Mouse (Mus musculus): ENCODE results near the gene Gm40193. TPM values are rescaled to one million over a fixed set of nuclear protein-coding genes. Genes with fewer than 3 reads are reported as not detected.
A peak's percentile ranks its signal among the peaks of the same experiment; 100 is the strongest.

Gm40193 gene
- polyA plus RNA-seq, 1 experiment from 2014 or later, result not detected

DNA sequence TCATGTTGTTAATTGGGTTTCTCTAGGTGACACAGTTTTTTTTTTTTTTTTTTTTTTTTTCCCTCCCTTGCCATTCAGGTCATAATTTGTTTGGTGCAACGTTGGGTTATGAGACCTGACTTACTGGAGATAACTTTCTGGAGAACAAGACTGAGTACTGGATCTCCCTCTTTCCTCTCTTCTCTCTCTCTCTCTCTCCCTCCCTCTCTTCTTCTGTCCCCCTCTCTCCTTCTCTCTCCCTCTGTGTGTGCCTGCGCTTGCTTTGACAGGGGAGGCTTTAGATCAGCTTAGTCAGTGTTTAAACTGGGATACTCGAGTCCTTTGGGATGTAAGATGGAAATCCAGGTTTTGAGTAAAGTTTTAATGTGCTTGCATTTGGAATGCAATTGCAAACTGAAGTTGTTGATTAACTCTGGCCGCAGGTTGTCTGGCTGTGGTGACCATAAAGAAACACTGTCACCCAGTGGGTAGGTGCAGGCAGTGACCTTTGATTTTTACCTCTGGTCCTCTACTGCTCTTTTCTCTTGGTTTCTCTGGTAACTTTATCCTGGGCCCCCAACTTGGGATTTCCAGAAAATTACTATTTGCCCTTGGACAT is 31.6 kb upstream of the Gm40193 start:
- H3K4me1 ChIP-seq, result peaks cover 37% of the 10 kb centered on the region
- H3K9ac ChIP-seq (replicated peaks), result peak overlapping the region; percentile 87; the same call in 1 of the 2 replicates
- peak overlapping the region; percentile 98 for H3K4me2 ChIP-seq (replicated peaks)
- H3K27ac ChIP-seq (replicated peaks), result no peak overlapping the region
- H3K27me3 ChIP-seq, result no peaks in the 10 kb centered on the region
- 42% methylated on average over 4 of the region's 4 CpGs for WGBS
- peak overlapping the region; percentile 91 for H3K4me3 ChIP-seq
- no peaks in the 10 kb centered on the region for H3K9me3 ChIP-seq
- no peak for ATAC-seq (ENCODE audit: low FRiP score, low read depth)
- 0 out of 2 replicates have a peak, but pooled peaks cover 4% of the 10 kb centered on the region for H3K36me3 ChIP-seq

DNA sequence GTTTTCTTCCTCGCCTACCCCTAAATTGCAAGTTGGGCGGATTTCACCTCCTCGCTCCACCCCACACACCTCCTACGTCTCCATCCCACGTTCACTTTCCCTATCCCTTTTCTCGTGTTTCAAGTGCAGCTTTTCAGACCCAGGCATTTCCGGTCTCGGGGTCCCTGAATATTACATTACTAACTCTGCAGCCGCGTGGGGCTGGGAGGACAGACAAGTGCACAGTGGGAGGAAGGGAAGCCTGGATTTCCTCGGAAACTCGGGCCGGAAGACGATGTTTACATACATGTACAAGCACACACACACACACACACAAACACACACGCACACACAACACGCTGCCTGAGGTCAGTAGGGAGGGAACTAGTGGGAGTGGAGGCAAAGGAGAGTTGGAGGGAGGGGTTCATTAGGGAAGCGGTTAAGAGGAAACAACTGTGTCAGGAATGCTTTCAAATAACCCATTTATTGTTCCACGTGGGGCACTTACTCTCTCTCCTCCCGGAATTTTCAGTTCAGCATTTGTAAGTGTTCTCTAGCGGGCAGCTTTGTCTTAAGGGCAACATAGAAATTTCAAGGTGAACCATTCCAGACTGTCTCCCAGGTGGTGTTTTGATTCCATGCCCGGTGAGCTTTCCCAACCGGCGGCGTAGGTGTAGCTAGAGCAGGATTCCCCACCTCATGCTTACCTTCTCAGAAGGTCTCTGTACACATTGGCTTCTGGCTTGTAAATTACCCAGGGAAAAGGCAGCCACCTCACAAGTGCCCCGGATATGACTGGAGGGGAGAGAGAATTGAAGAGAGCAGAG is 30.9 kb upstream of the Gm40193 start:
- peak overlapping the region; percentile 98 for H3K4me2 ChIP-seq (replicated peaks)
- ATAC-seq (ENCODE audit: low FRiP score, low read depth), result no peak
- 5% methylated on average over 25 of the region's 25 CpGs for WGBS

DNA sequence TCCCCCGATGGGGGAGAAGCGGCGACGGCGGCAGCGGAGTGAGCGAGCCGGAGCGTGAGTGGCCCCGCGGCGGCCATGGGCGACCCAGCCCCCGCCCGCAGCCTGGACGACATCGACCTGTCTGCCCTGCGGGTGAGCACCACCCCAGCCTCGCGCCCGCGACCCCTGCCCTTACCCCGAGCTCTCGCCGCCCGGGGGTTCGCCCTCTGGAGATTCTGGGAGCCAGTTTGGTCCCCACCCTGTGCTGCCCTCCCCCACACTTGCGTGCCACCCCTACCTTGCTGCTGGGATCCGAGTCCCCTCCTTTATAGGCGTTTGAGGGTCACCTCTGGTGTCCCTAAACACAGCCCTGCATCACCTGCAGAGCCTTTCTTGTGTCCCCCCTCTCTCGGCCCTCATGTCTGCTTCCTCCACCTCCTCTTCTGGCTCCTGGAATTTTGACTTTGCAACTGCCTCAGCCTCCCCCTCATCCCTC is 30.3 kb upstream of the Gm40193 start:
- WGBS, result 0% methylated on average over 29 of the region's 31 CpGs
- peak overlapping the region; percentile 98 for H3K4me2 ChIP-seq (replicated peaks)
- no peak; the same call in none of the 2 replicates for ATAC-seq (ENCODE audit: low FRiP score, low read depth)
- H3K27ac ChIP-seq (replicated peaks), result peak overlapping the region; percentile 85
- H3K36me3 ChIP-seq, result 0 out of 2 replicates have a peak, but pooled peaks cover 4% of the 10 kb centered on the region
- H3K9me3 ChIP-seq, result no peaks in the 10 kb centered on the region
- H3K27me3 ChIP-seq, result no peaks in the 10 kb centered on the region
- H3K4me3 ChIP-seq, result peak overlapping the region; percentile 91
- H3K4me1 ChIP-seq, result peaks cover 37% of the 10 kb centered on the region
- peak overlapping the region; percentile 87 for H3K9ac ChIP-seq (replicated peaks)

More for the DNA sequence above, 30.9 kb upstream of the Gm40193 start:
- peak overlapping the region; percentile 87 for H3K9ac ChIP-seq (replicated peaks)
- H3K4me3 ChIP-seq, result peak overlapping the region; percentile 91
- H3K27ac ChIP-seq (replicated peaks), result peak overlapping the region; percentile 85
- peaks cover 37% of the 10 kb centered on the region for H3K4me1 ChIP-seq
- H3K27me3 ChIP-seq, result no peaks in the 10 kb centered on the region
- H3K9me3 ChIP-seq, result no peaks in the 10 kb centered on the region
- H3K36me3 ChIP-seq, result 0 out of 2 replicates have a peak, but pooled peaks cover 4% of the 10 kb centered on the region

DNA sequence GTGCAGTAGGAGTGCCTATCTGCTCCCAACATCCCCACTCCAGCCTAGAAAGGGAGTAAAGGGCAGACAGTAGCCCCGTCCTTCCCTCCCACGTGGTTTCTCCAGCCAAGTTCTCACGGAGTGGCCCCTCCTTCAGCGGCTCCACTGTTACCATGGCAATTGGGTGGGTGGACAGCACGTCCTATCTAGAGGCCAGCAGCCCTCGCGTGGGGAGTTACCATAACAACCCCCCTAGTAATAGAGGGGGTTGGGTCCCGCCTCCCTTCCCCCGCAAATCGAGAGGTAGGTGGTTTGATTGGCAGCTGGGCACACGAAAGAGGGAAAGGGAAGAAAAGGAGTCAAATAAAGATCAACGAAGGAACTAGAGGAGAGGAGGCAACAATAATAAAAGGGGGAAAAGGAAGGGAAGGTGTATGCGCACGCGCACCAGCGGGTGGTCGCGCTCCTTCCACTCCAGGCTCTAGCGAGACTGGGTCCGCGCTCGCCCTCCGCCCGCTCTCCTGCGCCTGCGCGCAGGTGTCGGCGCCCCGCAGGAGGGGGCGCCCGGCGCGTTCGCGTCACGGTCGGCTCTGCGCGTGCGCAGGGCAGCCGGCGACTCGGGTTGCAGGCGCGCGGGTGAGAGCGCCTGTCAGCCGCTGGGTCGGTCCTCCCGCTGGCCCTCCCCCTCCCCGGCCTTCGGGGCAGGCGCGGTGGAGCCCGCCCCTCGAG is 29.7 kb upstream of the Gm40193 start, which contains the start of gene Mink1:
Gene Mink1 (plus strand): TSS at position 595 of the 708 bp plus-strand sequence.
- H3K4me3 ChIP-seq, result peak within 1 kb of the TSS; percentile 91
- WGBS, result under 1% methylated on average over 36 of the region's 57 CpGs
- no peaks in the 10 kb centered on the region for H3K9me3 ChIP-seq
- H3K36me3 ChIP-seq, result no peaks in the 10 kb centered on the region
- peak within 1 kb of the TSS; percentile 87 for H3K9ac ChIP-seq (replicated peaks)
- peak; percentile 94 for ATAC-seq (ENCODE audit: low FRiP score, low read depth)
- H3K27ac ChIP-seq (replicated peaks), result peak within 1 kb of the TSS; percentile 85
- H3K27me3 ChIP-seq, result no peaks in the 10 kb centered on the region
- peak within 1 kb of the TSS; percentile 98 for H3K4me2 ChIP-seq (replicated peaks)
- peaks cover 37% of the 10 kb centered on the region for H3K4me1 ChIP-seq

DNA sequence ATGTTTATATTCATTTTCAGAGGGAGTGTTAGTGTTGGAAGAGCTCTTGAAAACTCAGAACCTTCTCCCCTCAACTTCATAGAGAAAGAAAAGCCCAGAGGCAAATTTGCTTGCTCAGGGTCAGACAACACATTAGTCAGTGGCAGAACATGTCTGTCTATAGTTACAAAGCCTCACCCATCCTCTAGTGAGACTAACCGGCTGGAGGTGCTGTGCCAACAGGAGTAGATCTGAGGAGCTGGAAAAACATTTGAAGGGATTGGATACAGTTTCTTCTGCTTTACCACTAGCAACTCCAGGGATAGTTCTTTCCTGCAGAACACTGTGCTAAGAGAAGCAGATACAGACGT is 29.2 kb upstream of the Gm40193 start:
- 0% methylated on average over 2 of the region's 2 CpGs for WGBS
- H3K9me3 ChIP-seq, result no peaks in the 10 kb centered on the region
- peaks cover 37% of the 10 kb centered on the region for H3K4me1 ChIP-seq
- H3K27me3 ChIP-seq, result no peaks in the 10 kb centered on the region
- H3K27ac ChIP-seq (replicated peaks), result peak overlapping the region; percentile 85
- H3K36me3 ChIP-seq, result no peaks in the 10 kb centered on the region
- H3K4me3 ChIP-seq, result peak overlapping the region; percentile 91
- H3K4me2 ChIP-seq (replicated peaks), result peak overlapping the region; percentile 98
- no peak for ATAC-seq (ENCODE audit: low FRiP score, low read depth)
- peak overlapping the region; percentile 87; the same call in 1 of the 2 replicates for H3K9ac ChIP-seq (replicated peaks)

DNA sequence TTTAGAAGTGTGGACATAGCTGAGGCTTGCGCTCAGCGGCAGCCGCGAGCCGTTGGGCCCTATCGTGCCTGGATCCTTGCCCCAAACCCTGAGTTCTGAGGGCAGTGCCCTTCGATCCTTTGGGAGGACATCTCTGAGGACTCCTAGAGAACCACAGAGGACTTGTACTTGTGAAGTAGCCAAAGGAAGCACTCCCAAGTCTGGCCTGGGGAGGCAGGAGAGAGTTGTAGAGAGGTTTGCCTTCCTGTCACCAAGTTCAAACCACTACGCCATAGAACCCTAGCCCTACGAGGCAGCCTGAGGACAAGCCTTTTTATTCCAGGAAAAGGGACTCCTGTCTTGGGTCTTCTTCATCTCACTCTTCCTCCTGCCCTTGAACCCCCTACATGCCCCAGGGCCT is 24.8 kb upstream of the Gm40193 start:
- peaks cover 7% of the 10 kb centered on the region for H3K27me3 ChIP-seq
- 93% methylated on average over 9 of the region's 9 CpGs for WGBS
- H3K9ac ChIP-seq (replicated peaks), result no peak overlapping the region

DNA sequence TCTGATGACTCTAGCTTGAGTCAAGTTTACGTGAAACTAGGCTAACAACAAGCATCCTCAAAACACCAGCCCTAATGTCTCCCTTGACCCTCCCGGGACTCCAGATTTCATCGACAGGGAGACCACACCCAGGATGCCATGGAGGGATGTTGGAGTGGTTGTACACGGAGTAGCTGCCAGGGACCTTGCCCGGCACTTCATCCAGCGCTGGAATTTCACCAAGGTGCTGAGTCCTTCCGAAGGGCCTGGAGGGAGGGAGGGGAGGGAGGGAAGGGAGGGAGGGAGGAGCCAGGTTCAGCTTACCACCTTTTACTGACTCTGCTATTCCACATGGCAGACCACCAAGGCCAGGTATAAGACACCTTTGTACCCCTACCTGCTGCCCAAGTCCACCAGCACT is 21.2 kb upstream of the Gm40193 start:
- Histone ChIP-seq H3K36me3 (no peaks in the 10 kb centered on the region), H3K4me2 (replicated peaks) (no peak overlapping the region), H3K27me3 (peaks cover 7% of the 10 kb centered on the region), H3K4me1 (no peaks in the 10 kb centered on the region), H3K27ac (replicated peaks) (no peak overlapping the region), H3K9me3 (no peaks in the 10 kb centered on the region), H3K4me3 (no peak overlapping the region), H3K9ac (replicated peaks) (no peak overlapping the region)
- no peak for ATAC-seq (ENCODE audit: low FRiP score, low read depth)
- WGBS, result 32% methylated on average over 7 of the region's 7 CpGs

More for the DNA sequence above, 24.8 kb upstream of the Gm40193 start:
- no peak overlapping the region for H3K4me2 ChIP-seq (replicated peaks)
- H3K36me3 ChIP-seq, result no peaks in the 10 kb centered on the region
- no peaks in the 10 kb centered on the region for H3K9me3 ChIP-seq
- H3K4me1 ChIP-seq, result peaks cover 7% of the 10 kb centered on the region
- ATAC-seq (ENCODE audit: low FRiP score, low read depth), result no peak
- H3K4me3 ChIP-seq, result no peak overlapping the region
- H3K27ac ChIP-seq (replicated peaks), result no peak overlapping the region

DNA sequence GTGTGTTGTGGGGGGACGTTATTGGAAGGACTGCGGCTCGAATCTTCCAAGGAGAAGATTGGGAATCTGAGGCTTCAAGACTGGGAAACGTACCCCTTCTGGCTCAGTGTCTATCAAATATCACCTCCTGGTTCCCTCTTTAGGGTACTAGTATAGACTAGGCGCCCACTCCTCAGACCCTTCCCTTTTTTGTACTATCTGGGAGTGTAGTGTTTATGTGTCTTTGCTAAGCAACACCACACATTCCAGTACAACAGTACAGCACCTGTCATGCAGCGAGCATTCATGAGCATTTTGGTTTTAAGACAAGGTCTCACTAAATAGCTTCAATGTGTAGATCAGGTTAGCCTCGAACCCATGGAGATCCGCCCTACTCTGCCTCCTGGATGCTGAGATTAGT is 18.8 kb upstream of the Gm40193 start:
- 88% methylated on average over 8 of the region's 8 CpGs for WGBS

DNA sequence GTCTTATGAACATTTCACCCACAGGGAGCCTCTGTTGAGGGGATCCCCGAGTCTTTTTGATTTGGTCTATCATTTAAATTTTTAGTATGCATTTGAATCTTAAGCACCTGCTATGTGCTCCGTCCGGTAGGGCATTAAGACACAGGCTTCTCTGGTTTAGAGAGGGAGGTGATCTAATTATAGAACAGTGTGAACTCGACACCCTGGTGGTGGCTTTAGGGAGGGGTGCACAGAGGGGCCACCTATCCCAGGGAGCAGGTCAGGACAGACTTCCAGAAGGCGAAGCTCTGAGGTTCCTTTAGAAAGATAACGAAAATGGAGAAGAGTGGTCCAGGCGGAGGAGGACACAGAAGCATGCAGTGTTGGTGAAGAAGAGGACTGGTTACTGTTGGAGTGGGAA is 11.8 kb upstream of the Gm40193 start:
- Histone ChIP-seq H3K27ac (replicated peaks) (no peak overlapping the region), H3K4me1 (0 out of 2 replicates have a peak, but pooled peaks cover 8% of the 10 kb centered on the region), H3K4me2 (replicated peaks) (no peak overlapping the region), H3K27me3 (peaks cover 33% of the 10 kb centered on the region), H3K9ac (replicated peaks) (no peak overlapping the region), H3K4me3 (no peak overlapping the region), H3K9me3 (no peaks in the 10 kb centered on the region), H3K36me3 (no peaks in the 10 kb centered on the region)
- WGBS, result 77% methylated on average over 7 of the region's 7 CpGs
- no peak for ATAC-seq (ENCODE audit: low FRiP score, low read depth)

More for the DNA sequence above, 18.8 kb upstream of the Gm40193 start:
- no peaks in the 10 kb centered on the region for H3K36me3 ChIP-seq
- H3K9ac ChIP-seq (replicated peaks), result no peak overlapping the region
- H3K9me3 ChIP-seq, result no peaks in the 10 kb centered on the region
- H3K4me2 ChIP-seq (replicated peaks), result no peak overlapping the region
- no peak overlapping the region for H3K4me3 ChIP-seq
- no peaks in the 10 kb centered on the region for H3K4me1 ChIP-seq
- H3K27ac ChIP-seq (replicated peaks), result no peak overlapping the region
- ATAC-seq (ENCODE audit: low FRiP score, low read depth), result no peak
- H3K27me3 ChIP-seq, result peaks cover 7% of the 10 kb centered on the region

DNA sequence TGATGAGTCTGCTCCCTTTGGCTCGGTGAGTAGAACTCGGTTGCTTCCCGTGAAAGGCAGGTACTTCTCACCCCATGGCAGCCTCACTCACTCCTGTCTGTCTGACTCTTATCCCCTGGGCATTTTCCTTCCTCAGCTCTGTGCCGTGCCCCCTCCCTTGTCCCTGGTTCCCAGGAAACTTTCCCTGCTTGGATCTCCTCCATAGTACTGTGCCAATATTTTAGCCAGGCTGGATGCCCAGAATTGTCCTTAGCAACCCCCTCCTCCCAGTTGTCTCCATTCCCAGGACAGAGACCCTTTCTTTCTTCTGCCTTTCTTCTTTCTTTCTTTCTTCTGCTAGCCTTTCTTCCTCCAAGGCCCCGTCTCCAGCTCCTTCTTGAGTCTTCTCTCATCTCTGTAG is 8.7 kb upstream of the Gm40193 start:
- Histone ChIP-seq H3K4me1 (0 out of 2 replicates have a peak, but pooled peaks cover 8% of the 10 kb centered on the region), H3K9me3 (no peaks in the 10 kb centered on the region), H3K36me3 (no peaks in the 10 kb centered on the region), H3K4me2 (replicated peaks) (no peak overlapping the region), H3K27ac (replicated peaks) (no peak overlapping the region), H3K27me3 (peaks cover 45% of the 10 kb centered on the region), H3K9ac (replicated peaks) (no peak overlapping the region), H3K4me3 (no peak overlapping the region)
- ATAC-seq (ENCODE audit: low FRiP score, low read depth), result no peak
- WGBS, result 79% methylated on average over 5 of the region's 5 CpGs

DNA sequence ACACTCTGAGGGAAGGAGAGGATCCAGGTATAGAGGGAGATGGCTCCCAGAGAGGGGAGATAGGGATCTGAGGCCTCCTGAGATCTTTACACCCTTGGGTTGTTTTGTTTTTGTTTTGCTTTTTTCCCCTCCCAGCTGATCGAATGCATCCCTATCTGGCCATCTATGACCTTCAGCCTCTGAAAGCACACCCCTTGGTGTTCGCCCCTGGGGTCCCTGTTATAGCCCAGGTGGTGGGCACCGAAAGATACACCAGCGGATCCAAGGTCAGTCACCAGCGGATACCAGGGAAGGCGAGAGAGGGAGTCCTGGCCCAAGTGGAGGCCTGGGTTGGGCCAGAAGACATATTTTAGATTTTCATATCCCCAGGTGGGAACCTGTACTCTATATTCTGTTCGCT is 8.2 kb upstream of the Gm40193 start:
- whole genome bisulfite sequencing, result 96% methylated on average over 7 of the region's 7 CpGs
- Histone ChIP-seq H3K27ac (replicated peaks) (no peak overlapping the region), H3K9ac (replicated peaks) (no peak overlapping the region)

More for the DNA sequence above, 8.2 kb upstream of the Gm40193 start:
- ATAC-seq (ENCODE audit: low FRiP score, low read depth), result no peak
- H3K27me3 ChIP-seq, result peaks cover 45% of the 10 kb centered on the region
- H3K36me3 ChIP-seq, result no peaks in the 10 kb centered on the region
- H3K4me1 ChIP-seq, result 0 out of 2 replicates have a peak, but pooled peaks cover 8% of the 10 kb centered on the region
- no peak overlapping the region for H3K4me2 ChIP-seq (replicated peaks)
- H3K9me3 ChIP-seq, result no peaks in the 10 kb centered on the region
- no peak overlapping the region for H3K4me3 ChIP-seq

All from midbrain, embryonic 12.5 days (tissue).